Mouse (Mus musculus) lung, adult 18-20 months (tissue): ENCODE results near the gene Kat2a.

Experiments
- DNase-seq, 2 experiments: peaks; one replicate each; pipeline ENCODE4 v3.0.0; 2022; ENCODE audit warnings: mixed read lengths in 2 of 2

Gene Kat2a

DNA sequence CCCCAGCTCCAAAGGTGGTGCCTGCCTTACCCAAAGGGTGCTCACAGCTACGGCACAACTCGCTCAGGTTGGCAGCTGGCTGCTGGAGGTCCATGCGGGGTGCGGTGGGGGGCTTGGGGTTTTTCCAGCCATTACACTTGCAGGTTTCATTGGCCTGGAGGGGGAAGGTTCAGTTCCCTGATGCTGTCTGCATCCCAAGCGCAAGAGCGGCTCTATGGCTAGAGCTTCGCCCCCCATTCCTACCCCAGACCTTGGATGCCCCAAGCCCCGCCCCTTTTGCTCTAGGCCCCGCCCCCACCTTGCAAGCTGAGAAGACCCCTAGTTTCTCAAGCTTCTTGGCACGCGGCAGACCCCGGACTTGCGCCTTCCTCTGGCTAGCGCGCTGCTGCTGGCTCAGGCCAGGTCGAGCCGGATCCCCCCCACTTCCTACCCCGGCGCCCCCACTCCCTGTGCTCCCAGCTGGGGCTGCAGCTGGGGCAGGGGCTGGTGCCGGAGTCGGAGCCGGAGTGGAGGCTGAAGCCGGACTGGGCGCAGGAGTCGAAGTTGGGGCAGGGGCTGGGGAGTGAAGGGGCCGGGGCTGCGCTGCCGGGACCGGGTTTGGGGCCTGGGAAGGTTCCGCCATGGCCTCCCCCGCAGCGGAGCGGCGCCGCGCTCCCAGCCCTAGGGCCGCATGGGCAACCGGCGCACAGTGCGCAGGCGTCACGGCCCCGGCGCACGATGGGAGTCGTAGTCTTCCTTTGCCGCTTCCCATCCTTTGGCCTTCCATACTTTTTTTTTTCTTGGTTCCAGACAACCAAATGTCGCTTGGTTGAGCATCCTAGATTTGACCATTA, at the start of gene Kat2a:
Gene Kat2a (minus strand): TSS at position 683 of the 833 bp plus-strand sequence.
- DNase-seq, result peak; percentile 79 to 87

DNA sequence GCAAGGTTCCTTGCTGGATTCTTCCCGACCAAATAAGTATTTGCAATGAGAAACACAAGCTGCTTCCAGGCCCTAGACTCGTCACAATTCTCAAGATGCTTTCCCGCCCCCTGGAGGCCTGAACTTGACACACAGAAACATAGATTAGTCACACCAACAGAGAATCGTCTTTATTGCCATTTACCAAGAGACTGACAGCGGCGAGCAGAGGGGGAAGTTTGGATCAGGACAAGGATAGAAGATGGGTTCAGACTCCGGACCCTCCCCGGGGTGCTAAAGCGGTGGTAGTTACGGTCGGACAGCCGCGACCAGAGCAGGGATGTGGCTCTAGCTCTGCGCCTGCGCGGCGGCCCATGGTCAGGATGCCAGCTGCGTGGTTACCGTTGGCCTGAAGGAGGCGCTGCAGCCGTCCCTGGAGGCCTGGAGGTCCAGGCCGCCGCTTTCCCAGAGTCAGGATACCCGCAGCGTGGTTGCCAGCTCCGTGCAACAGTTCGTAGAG, 49.3 kb upstream of the Kat2a start:
- DNase-seq, result peak; percentile 79 to 87

DNA sequence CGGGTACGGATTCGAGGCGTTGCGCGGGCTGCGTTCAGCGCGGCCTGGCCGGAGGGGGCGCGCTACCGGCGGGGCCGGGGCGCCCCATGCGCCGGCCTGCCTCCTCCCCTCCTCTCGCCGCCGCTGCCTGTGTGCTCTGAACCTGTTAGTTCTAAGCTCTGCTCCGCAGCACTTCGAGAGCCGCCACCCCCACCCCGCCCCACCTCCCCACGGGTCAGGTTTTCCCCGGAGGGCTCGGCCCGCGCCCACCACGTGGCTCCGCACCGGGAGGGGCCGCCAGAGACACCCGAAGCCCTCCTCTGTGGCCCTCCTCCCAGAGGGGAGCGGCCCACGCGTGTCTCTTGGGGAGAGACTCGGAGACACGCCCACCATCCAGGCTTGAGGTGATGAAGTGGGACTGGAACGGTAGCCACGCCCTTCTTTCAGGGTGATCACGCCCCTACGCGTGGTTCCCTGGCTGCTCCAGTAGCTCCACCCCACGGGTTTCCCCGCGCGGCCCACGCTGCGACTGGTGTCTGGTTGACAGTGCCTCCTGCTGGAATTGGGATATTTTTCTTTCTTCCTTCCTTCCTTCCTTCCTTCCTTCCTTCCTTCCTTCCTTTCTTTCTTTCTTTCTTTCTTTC, 47.5 kb upstream of the Kat2a start, which contains the start of gene Kcnh4:
Gene Kcnh4 (minus strand): TSS at position 332 of the 623 bp plus-strand sequence.
- peak; percentile 76 to 85 for DNase-seq

DNA sequence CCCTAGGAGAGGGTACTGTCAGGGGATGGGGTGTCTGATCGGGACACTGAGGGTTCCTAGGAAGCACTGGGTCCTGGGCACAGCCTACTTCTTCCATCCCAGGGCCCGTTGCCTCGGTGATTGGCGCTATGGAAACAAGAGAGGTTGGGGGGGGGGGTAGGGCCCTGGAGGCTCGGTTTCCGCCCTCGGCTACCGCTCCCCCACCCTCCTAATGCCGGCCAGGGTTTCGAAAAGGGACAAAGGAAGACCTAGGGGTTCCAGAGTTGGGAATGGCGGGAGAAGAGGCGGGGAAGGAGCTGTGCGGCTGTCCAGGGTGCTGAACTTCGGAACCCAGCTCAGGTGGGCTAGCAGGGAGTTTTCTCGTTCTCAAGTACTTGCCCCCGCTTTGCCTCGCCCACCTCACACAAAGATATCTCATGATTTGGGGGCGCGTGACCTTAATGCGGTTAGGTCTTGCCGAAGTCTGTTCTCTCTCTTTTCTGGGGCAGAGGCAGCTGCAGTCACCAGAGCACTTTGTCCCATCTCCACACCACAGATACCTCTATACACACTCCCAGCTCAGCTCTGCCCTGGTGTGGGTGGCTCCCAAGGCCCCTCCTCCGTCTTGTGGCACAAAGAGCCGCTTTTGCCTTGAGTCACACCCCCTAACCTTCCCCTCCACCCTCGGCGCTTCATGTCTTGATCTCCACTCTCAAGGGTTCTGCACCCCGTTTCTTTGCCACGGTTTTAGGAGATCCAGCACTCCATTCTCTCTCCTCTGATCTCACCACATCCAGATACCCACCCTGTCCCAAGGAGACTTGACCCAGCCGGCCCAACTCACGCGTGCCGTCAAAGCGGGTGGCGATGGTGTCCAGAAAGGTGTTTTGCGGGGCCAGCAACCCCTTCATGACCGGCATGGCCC, 46.7 kb upstream of the Kat2a start:
- peak; percentile 38 to 40 for DNase-seq

DNA sequence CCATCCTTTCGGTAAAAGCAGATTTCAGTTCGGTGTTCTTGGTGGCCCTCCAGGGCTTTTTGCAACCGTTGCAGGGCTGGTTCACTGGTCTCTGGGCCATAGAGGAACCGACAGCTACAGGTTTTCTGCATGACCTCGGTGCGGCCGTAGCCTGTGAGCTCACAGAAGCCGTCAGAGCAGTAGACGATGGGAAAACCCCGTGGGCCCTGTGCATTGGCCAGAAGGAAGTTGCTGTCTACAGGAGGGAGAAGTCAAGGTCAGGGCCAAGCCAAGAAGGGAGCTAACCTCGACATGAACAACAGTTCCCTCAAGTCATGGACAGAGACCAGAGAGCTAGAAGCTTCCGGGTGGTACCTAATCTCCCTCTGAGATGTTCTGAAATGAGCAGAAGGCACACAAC, 45.3 kb upstream of the Kat2a start:
- no peak for DNase-seq

DNA sequence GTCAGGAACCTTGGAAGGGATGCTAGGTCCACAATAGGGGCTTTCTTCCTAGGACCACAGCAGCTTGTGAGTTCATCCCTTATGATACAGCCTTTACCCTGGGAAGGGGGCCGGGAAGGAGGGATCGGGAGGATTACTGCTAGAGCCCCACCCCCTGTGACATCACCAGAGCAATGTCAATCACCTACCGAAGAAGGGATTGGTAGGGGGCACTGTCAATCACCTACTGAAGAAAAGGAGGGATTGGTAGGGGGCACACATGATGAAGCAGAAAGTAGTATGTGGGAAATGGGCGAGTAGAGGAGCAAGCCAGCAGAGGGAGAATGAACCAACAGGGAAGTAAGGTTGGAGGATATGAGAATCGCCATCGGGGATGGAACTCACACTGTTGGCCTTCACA, 44.2 kb upstream of the Kat2a start:
- DNase-seq, result no peak

DNA sequence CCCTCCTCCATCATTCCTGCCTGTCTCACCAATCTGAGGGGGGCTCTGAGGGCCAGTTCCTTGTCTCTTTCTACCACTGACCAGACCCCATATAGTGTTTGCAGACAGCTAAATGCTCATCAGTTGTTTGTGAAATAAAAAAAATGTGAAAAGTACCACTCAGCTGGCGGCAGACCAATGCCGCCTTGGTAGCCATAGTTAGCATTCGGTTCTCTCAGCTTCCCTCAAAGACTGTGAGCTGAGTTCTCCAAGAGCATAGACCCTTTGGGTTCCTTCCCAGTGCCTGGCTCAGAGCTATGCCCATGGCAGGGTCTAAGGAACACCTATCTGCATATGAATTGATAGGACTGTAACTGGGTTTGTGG, 42.4 kb upstream of the Kat2a start:
- DNase-seq, result no peak

DNA sequence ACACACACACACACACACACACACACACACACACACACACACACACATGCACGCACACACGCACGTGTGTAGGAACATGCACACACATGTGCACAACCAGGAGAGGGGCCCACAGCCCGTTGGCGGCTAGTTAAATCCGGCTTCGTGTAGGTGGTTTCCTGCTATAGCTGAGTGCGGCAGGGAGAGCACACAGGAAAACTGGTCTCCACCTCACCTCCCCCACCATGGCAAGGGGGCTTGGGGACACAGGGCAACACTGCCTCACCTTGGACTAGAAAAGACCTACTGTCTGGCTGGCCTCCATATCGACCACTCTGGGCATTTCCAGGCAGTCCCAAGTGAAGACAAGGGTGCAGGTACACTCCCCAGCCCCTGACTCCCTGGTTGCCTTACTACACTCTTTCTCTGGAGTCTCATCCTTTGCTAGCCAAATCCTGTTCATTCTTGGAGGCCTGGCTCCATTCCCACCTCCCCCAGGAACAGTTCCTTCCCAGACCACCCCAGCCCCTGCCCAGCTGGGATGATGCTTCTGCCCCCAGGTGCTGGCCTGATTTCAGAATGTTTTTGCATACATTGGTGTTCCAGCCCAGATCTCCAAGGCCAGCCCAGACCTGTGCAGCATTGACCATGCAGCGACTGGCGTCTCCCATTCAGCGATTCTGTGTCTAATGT, 41.9 kb upstream of the Kat2a start:
- no peak for DNase-seq

DNA sequence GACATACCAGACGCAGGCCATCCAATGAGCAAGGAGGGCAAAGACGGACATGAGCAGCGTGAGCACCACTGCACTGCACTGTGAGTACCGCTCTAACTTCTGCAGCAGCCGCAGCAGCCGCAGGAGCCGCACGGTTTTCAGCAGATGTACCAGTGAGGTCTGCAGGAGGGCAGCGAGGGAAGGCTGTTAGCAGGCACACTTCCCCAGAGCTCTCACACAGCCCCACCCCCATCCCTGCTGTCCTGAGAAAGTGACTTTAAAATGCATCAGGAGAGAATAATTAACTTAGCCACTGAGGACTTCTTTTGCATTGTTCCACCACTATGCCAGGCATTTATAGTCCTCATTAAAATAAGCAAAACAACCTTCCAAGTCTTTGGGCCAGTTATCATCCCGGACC, 40.0 kb upstream of the Kat2a start:
- DNase-seq, result no peak

DNA sequence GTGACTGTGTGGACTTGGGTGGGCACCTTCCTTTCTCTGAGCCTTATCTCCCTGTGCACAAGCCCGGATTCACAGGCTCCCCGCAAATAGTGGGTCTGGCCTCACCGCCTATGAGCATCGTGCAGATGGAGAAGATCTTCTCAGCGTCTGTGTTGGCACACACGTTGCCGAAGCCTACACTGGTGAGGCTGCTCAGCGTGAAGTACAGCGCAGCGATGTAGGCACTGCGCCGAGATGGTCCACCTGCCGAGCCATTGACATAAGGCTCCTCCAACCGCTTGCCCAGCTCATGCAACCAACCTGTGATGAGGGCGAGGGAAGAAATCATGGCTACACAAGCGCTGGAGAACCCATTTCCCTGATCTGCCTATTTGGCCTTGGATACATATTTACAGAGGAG, 37.9 kb upstream of the Kat2a start:
- DNase-seq, result no peak

DNA sequence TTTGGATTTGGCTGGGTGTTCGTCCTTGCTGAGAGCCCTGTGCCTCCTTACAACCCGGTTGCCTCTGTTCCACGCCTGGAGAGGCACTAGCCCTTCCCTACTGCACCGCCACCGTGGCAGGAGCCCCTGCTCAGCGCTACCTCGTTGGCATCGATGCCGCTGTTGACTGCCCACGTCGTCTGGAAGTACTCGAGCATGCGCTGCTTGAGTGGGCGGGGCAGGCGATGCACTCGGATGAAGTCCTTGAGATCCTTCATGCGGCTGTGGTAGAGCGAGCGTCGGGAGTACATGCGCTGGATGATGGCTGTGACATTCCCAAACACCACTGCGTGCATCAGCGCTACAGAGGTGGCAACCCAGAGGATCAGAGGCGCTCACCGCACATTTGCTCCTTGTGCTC, 37.2 kb upstream of the Kat2a start:
- DNase-seq, result no peak

DNA sequence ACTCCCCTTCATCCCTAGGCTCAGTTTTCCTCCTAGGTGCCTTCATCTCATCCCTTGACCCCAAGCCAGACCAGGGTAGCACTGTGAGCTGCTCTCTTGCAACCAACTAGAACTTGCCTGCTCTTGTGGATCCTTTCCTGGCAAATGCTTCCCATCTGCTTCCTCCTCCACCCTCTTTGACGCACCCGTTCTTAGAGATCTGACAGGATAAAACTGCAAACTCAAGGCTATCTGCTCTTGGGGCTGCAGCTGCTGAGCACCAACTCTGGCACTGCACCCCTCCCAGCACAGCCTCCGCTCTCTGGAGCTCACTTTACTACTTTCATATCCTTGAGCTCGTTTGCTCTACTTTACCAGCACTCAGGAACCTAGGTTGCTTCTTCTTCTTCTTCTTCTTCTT, 36.4 kb upstream of the Kat2a start:
- no peak for DNase-seq

DNA sequence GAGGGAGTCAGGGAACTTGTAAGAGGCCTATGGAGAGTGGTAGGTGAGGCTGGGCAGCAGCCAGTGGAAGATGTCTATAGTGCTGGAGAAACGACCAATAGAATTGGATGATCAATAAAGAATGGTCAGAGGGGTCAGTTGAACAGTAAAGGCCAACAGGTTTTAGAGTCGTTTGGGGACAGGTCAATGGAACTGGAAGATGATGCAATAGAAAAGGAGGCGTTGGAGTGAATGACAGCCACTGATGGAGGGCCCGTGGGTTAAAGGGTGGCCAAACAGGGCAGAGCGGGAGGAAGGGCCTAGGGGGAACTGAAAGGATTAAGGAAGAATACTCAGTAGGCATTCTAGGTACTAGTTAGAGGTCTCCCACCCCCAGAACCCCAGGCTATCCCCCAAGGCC, 34.8 kb upstream of the Kat2a start:
- DNase-seq, result no peak

DNA sequence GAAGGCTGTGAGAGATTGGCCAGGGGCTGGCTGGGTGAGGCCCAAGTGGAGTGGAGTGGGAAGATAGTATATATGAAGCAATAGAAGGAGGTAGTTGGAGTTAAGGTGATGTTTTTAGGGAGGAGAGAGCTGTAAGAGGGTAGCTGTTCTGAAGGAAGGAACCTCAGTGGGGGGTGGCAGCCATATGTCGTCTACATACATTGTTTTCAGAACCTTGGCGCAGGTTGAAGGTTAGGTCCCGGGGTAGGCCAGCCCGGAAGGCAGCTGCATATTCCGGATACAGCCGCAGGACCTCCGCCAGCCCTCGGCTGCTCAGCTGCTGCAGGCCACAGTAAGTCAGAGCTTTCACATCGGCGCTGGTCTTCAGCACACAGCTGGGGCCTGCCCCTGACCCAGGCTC, 34.3 kb upstream of the Kat2a start:
- no peak for DNase-seq

DNA sequence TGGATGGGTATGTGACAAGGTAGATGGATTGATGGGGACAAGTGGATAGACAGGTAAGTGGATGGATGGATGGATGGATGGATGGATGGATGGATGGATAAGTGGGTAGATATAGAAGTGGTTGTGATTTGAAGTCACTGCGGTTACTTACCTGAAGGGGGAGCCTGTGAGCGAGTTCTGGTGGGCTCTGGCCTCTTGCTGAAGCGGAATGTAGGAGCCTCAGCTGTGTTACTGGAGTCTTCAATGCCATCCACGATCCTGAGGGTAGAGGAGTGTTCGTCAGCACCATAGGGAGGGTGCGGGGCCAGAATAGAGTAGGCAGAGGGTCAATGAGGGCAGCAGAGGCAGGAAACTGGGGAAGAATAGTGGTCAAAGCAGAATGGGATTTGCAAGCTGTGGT, 32.8 kb upstream of the Kat2a start:
- no peak for DNase-seq

DNA sequence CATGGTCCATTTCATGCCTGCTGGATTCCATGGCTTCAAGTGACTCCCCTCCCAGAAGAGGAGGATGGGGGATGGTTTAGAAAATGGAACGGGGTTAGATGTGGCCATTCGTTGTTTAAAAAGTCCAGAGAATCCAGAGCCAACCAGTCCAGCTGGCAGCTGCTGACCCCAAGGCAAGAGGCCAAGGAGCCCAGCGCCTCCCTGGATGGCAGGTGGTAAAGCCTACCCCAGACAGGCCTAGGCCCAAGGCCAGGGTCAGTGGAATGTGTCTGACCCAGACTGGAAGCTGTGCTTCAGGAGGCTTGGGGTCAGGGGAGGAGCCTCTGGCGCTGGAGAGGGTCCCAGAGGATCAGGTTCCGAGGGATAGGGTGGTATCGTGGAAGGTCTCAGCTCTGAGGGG, 29.1 kb upstream of the Kat2a start:
- DNase-seq, result no peak

DNA sequence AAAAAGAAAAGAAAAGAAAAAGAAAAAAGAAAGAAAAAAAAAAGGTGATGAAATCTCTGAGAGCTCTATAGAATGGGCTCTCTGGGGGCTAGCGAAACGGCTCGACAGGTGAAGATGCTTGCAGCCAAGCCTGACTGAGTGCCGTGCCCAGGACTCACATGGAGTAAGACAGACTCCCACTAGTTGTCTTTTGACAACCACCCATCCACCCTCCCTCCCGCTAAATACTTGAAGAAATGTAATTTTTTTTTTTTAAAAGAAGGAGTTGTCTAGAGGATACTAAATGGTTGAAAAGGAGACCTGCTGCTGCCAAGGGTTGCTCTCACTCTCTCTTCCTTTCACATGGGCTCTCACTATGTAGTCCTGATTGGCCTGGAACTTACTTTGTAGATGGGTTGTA, 26.5 kb upstream of the Kat2a start:
- DNase-seq, result no peak

DNA sequence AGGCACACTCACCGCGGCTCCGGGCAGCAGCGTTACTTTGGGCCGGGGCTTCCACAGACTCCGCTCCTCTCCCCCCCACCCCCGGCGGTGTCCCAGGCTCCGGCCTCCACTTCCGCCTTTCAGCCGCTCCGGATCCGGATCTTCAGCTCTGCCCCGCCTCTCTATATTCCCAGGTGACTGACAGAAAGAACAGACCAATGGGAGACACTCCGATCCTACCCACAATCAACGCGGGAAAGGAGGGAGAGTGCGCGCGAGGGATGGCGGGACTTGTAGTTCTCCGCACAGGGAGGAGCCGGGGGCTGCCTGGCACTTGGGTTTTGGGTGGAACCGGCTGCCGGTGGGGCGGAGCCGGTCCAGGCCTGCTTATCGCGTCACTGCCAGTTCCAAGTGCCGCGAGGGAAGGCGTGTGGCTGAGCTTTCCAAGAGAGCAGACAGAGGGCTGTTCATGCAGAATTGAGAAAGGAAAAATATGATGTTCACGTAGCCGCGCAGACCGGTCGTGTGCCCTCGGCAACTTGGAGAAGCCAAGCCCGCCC, 25.9 kb upstream of the Kat2a start, which contains the start of gene Rab5c:
Gene Rab5c (minus strand): TSS at position 150 of the 539 bp plus-strand sequence.
- DNase-seq, result peak; percentile 100

DNA sequence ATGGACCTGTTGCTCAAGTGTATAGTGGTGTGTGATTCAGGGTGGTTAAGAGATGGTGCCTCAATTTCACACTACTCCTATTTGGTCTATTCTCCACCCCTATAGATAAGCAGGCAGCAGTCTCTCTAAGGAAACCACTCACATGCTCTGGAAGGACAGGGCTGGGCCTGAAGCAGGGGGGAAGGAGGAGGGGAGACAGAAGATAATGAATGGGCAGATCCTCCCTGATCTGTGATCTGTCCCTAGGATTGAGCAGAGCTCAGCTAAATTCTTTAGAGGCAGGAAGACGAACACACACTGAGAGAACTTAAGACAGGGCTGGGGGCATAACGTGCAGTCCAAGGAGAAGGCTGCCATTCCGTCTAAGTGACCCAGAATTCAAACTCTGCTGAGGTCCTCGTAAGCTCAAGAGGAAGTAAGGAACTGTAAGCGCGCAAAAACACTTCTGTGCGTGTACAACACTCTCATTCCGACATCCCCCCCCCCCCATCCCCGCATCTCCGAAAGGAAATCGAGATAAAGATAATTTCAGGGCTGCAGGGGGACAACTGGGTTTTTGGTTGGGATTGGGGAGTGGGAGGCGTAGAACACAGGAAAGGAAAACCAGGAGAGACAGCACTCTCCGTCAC, 25.0 kb upstream of the Kat2a start:
- DNase-seq, result no peak

DNA sequence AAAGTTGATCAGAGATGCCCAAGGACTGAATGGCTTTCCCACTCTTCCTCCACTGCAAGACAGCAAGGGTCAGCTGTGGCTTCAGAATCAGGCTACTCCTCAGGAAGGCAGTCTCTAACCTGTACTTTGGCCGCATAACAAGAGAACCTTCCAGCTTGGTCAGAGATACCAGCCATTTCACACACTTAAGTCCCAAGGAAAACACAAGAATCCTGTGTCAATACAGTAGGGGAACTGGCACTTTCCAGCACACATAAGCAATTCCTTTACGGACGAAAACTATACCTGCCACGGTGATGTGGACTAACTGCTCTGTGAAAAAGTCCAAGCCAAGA, 24.4 kb upstream of the Kat2a start:
- DNase-seq, result no peak

DNA sequence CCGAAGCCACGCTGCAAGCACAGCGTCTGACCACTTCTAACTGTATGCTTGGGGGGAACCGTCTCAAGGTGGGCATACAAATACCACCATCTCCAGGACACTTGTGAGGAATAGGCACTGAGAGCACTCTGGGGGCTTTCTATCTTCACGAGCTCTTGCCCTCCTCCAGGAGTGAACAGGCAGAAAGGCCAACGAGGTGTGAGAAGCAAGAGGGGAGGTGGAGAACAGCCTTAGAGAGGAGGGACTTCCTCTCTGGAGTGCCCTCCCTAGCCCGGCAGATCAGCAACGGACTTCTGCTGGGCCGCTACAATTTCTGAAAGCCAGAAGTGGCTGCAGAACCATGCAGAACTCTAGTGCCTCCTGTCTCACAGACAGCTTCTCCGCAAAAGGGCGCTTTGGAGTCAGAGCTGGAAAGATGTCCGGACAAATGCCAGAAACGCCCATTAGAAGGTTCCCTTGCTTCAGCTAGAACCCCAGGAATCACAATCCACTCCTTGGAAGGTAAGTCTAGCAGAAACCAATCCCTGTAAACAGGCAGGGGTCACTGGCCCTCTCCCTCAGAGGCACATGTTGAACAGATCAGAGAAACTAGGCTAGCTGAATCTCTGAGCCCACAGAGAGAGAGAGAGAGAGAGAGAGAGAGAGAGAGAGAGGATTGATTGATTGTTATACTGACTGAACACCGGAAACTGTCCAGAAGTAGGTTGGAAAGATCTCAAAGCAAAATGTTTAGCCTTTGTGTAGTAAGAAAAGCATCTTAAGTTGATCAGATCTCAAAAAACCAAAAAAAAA, 23.9 kb upstream of the Kat2a start:
- DNase-seq, result no peak
